Mouse (Mus musculus) retina, postnatal 7 days (tissue): ENCODE measurements around the gene Ccdc124.
A peak's percentile ranks its signal among the peaks of the same experiment; 100 is the strongest.

Experiments
- DNase-seq: peaks from one replicate; pipeline ENCODE4 v3.0.0-alpha.2; 2012; ENCODE audit warnings: low read depth, low spot score

Ccdc124 gene

DNA sequence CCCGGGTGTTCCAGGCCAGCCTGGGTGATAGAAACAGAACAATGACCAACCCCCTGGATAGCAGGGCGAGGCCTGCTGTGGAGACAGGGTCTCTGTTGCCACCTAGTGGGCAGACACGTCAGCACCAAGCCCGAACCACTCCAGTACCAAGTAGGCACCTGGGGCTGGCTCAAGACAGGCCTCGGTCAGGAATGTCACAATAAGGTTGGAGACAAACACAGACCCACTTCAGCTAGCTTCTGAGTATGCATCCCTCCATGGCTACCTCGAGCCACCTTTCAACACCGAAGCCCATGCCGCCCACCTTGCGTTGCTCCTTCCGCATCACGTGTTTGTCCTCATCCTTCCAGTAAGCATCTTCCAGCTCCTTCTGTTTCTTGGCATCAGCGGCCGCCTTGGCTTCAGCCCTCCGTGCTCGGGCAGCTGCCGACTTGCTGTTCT lies 4.1 kb downstream of the Ccdc124 start:
- no peak for DNase-seq

DNA sequence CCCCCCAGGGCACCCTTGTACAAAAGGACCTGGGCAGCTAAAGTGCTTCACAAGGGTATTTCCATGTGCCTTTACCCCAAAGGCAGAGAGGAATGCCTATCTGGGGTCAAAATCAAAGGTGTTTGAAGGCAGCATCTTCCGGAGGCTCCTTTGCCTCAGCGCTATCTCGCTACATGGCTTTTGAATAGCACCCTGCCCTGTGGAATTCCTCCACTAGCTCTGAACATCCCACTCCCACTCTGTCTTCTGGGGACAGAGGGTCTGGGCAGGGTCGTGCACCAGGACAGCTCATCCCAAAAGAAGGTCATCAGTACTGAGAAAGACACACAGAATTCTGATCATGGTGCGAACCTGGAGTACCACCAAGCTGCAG lies 4.5 kb downstream of the Ccdc124 start:
- DNase-seq: no peak

DNA sequence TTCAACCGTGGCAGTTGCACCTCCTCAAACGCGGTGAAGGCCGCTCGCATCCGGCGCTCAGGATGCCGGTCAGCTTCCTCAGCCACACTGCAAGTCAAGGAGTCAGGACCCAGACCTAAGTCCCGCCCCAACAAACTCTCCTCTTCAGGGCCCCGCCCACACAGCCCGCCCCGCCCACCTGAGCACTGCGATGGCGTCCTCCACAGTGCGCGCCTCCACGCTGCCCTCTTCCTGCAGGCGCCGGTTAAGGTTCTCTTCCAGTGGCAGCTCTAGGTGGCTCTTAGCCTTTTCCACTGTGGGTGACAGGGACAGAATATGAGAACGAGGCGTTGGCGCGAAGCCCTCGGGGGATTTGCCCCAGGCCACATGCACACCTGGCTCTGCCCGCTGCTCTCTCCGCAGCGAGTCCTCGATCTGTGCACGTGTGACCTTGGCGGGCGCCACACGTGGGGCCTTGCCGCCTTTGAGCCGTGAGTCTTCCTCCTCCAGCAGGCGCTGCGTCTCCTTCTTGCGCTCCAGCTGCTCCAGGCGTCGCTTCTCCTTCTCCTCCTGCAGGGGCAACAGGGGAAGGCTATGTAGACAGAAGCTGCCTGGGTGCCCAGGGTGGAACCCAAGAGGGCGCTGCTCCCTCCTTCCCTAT lies 5.1 kb downstream of the Ccdc124 start:
- no peak for DNase-seq

DNA sequence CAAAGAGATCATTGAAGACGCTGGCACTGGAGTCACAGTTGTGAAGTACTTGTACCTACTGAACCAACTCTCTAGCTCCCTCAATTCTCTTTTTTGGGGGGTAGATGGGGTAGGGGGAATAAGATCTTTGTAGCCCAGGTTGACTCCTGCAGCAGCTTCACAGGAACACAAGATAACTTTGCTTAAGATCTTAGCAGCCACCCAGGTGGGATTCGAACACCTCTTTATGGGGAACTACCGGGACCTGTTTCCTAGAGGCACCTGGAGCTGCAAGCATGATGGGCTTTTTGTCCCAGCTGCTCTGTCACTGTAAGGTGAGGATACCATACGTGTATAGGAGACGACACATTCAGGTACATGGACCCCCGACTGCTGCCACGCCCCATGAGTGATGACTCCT lies 7.2 kb downstream of the Ccdc124 start:
- no peak for DNase-seq

DNA sequence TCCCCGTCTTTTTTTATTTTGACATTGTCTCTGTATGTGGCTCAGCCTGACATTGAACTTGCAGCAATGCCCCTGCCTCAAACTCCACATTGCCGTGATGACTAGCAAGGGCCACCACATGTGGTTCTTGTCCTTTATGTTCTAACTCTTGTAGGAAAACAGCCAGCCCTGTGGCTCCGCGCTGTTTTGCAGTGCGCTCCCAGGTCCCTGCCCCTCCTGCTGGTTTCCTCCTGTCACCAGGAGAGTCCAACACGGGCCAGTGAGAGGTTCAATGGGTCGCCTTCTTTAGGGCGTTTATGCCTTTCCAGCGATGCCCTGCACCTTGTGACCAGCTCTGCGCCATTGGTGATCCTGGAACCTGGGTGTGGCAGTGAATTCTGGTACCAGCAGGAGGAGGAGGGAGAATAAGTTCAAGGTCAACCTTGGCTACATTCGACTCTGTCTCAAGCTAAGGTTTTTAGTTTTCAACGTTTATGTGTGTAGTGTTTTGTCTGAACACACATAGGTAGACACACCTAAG lies 7.7 kb downstream of the Ccdc124 start:
- no peak for DNase-seq

DNA sequence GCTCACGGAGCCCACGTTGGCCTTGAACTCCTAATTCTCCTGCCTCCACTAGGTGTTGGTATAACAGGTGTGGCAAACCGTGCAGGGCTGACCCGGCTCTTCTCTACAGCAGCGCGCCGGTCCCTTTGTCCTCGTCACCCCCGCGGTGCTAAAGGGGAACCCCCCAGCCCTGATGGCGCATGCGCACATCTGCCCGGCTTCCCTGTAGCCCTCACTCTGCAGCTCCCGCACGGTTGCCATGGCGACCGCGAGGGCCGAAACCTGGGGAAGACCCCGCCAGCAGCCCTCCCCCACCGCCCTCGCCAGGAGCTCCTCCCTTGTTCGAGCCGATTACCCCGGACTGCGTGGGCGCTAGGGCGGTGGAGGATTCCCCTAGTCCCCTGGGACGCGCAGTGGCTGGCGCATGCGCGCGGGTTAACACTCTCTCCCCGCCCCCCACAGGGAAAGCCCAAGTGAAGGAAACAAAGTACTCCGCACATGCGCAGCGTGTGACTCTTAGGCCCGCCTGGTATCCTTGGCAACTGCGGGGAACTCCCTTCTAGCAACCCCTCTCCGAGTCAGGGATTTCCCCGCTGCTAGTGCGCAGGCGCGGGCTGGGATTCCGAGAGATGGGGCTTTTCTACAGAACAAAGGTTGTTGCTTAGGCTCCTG lies 8.3 kb downstream of the Ccdc124 start:
- DNase-seq: peak; percentile 100

DNA sequence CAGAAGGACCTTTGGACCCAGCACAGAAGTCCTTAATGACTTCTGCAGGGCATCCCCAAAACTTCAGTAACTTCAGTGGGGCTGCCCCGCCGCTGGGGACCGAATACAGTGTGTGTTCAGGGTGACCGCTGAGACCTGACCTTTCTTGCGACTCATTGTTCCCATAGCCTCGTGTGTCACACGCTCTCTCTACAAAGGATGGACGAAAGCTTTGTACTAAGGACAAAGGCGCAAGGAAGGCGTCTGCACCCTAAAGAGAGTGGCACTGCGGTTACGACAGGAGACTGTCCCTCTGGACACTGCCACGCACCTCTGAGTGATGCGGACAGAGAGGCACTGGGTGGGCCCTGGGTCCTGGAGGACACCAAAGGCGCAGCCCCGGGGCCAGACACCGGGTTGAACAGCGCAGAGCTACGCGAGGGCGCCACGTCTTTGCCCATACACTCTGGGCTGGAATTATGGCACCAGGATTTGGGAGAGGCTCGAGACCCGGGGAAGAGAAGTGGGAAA lies 9.0 kb downstream of the Ccdc124 start:
- DNase-seq: no peak

DNA sequence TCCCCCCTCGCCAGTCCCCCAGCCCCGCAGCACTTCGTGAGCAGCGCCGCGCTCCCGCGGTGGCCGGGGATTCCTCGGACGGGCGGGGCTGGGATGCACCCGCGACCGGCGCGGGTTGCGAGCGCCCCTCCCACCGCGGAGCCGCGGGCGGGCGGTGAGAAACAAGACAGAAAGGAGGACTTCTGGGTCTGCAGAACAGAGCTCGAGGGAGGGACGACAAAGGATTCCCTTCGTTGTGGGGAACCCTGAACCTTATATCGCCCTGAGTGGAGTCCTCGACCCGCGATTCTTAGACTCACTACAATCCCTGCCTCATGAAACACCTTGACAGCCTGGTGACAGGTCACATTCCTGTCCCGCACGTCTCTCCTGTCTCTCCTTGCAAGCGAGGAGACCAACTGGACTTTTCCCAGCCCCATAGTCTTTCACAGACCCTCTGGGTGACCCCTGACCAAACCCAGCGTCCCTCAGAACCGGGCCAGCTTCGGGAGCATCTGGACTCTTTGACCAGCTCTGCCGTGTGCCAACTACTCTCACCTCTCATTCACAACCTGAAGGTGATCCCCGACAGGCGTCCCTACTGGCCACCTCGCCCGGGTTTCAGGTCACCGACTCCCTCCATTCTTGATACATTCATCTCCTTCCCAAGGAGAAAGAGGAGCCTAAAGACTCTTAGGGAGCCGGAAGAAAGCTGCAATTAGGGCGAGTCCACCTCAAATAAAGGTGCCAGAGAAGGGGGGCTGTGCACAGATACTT lies 9.6 kb downstream of the Ccdc124 start:
- DNase-seq: no peak

DNA sequence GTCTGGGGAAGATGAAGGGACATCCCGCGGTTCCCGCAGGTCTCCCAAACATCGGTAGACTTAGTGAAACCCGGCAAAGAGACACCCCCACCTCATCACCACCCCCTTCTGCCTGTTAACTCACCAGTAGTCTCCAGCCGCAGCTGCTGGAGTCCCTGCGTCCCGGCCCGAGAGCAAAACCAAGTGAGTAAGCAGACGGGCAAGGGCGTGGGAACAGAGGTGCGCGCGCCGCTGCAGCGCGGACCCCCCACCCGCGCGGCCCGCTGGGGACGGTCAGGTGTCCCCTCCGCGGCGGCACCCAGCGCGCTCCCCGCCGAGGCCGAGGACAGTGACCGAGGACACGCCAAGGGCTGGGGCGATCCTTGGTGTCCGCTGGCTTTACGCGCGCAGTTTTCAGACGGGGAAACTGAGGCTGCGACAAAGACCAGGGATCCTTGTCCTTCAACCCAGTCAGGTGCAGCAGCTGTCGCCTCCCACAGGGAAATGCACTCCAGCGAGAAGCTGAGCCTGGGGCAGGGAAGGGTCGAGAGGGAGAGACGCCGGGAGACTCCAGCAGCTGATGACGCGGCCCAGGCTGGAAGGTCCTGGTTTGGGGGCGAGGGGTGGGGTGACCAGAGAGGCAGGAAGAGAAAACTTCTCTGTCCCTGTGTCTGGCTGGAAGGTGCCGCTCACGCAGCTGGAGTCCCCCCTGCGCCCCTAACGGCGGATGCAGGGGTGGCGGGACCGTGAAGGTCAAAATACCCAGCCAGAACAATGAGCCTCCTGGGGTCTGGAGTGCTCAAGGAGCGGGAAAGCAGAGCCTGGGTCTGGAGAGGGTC lies 10.7 kb downstream of the Ccdc124 start, which contains the start of gene Kcnn1:
Kcnn1 (minus strand) TSS at position 435 of the 818 bp plus-strand sequence.
- DNase-seq: no peak

DNA sequence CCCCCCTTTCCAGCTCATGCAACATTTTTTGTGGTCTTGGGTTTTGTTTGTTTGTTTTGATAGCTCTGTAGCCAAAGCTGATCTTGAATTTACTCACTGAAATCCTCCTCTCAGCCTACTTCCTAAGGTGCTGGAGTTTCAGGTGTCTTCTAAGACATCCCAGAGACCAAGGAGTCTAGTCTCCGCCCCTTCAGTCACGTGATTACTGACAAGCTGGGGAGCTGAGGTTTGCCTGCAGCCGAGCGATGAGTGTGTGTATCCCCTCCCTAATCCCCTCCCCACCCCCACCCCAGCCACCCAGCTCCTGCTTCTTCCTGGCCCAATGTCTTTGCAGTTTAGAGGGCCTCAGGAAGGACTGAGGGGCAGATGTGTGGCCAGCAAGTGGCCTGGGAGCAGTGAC lies 16.2 kb downstream of the Ccdc124 start:
- DNase-seq: no peak

DNA sequence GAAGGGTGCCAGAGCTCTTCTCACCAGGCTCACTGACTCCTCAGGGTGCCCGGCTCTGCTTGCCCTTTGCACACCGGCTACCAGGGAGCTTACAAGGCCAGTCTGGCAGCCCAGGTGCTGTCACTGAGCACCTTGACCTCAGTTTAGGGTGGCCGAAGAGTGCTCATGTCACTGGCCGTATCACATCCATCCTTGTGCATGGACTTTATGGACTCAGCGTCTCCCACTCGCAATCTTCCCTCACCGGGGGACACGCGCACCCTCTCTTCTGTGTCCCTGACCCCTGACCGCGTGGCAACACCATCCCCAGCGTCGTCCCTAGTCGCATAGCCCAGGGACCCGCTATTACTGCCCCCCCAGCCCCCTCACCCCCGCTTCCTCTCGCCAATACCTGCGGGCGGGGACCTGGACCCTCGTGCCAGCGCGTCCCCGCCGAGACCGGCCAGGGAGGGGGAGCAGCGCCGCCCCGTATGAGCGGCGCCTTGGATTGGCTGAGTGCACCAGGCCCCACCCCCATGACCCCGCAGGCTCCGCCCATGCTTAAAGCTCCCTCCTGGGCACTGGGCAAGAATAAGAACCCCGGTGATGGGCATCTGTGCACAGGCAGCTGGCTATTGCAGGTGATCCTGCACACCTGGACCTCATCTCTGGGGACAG lies 17.1 kb downstream of the Ccdc124 start:
- DNase-seq: no peak

DNA sequence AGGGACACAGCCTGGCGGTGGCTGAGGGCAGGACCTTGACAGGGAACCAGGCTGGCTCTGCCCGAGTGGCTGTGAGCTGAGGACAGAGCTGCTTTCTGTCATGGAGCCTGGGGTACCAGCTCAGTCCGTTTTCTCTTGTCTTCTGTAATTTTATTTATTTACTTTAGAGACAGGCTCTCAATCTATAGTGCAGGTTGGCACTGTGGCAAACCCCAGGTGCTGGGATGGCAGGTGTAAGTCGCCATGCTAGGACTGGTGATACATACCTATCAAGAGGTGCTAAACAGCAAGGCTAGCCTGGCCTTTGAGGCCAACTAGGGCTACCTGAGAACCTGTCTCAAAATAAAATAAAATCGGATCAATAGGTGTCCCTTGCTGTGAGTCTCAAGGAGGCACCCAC lies 17.7 kb downstream of the Ccdc124 start:
- DNase-seq: no peak

DNA sequence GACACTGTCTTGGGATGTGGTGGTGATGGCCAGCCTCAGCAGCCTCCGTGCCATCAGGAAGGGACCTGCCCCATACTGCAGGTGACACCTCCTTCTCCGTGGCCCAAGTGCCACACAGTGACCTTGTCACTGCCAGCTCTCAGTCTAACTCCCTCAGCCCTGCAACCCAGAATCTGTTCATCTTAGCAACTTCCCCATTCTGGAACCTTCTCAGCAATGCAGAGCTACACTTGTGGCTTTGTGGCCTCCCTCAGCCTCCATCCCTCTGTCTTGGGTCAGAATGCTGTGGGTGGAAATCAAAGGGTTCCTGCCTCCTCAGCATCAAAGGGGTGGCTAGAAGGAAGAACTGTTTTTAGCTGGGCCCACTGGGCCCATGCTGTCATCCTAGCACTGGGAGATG lies 19.9 kb downstream of the Ccdc124 start:
- no peak for DNase-seq

DNA sequence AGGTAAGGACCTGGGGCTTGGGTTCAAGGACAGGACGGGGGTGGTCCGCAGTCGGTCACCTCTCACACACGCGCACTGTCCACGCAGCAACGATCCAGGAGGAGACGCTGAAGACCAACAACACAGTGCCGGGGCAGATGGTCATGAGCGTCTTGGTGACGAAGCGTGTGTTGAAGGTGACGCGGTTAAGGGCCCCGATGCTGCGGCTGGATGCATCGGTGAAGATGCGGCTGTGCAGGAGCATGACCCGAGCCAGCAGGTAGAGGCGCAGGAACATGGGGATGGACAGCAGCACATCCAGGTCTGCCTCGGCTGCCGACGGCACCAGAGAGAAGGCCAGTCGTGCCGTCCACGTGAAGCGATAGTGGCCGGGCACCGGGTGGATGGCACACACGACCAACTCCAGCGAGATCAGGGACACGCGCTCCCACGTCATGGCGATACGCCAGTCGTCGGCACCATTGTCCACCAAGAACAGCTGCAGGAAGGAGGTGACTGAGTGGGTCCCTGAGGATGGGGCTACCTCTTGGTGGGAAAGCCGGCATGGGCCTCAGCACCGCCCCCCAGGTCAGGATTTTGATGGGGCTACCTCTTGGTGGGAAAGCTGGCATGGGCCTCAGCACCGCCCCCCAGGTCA lies 21.0 kb downstream of the Ccdc124 start:
- DNase-seq: no peak

DNA sequence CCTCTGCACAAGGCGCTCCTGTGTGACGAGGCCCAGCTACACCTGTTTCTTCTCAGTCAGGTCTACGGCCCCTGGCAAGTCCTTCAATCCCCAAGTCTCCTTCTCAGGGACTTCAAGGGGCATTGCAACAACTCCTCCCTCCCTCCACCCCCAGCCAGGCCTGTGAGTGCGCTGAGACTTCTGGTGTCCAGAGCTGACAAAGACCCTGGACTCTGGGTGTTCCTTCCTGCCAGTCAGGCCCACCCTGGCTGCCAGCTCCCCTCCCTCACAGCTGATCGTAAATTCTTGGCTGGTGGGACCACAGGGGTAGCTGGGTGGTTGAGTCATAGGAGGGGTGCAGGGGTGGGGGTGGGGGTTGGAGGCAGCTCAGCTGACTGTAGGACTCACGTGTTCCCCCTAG lies 21.9 kb downstream of the Ccdc124 start:
- DNase-seq: no peak

DNA sequence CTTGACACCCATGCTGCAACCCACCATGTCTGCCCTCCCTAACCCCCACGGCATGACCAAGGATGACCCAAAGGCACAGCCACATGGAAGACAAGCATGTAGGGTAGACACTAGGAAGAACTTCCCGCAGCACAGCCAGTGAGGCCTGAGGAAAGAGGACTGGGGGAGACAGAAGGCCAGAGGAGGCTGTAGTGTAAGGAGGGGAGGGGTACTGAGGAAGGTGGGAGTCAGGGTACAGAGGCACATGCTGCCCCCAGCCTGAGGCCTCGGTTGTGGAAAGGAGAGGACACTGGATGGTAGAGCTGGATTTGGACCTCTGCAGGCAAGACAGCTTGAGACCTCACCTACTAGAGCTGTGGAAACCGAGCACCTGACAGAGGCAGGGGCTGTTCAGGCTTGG lies 22.8 kb downstream of the Ccdc124 start:
- DNase-seq: no peak

DNA sequence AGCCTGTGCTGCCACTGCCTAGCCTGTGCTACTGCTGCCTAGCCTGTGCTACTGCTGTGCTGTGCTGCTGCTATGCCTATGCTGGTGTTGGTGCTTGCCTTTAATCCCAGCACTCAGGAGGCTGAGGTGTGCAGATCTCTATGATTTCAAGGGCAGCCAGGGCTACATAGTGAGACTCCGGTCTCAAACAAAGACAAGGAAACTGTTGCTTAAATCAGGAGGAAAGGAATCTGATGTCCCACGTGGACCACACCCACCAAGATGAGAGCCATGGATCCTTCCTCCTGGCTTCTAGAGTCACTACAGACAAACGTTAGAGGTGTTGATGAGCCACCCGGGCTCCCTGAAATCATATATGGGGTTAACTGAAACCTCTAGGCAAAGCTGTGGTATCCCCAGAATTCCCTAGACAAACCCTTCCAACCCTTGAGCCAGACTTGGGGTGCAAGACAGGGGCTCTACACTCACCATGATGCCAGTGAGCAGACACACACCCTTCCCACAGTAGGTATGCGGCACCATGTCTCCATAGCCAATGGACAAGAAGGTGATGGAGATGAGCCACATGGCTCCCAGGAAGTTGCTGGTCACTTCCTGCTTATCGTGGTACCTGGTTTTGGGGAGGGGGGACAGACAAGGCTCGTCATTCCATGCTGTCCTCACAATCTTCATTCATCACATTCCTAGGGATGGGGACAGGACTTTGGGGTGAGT lies 23.4 kb downstream of the Ccdc124 start:
- DNase-seq: no peak

DNA sequence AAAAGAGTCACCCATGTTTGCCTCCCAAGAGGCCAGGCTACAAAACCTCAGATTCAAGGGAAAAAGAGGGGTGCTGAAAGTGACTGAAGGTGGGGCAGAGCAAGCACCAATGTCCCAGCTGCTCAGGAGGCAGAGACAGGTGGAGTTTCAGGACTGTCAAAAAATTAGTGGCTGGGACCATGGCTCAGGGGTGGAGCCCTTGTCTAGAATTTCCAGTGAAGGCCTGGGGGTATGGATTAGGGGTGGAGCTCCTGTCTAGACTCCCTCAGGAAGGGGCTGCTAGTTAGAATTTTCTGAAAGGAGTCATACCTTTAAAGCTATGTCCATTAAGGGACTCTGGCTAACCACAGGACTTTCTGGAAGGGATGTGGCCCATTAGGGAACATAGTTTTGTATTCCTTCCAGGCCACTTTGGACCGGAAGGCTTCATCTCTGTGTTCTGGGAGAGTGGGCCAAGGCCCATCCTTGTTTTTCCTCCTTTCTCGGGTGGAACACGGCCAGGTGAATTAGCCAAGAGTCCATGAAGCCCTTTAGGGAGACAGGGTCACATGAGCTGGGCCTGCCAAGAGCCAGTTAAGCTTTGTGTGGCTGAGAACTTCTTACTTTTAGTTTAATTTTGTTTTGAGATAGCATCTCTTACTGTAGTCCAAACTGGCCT lies 24.3 kb downstream of the Ccdc124 start:
- DNase-seq: no peak

DNA sequence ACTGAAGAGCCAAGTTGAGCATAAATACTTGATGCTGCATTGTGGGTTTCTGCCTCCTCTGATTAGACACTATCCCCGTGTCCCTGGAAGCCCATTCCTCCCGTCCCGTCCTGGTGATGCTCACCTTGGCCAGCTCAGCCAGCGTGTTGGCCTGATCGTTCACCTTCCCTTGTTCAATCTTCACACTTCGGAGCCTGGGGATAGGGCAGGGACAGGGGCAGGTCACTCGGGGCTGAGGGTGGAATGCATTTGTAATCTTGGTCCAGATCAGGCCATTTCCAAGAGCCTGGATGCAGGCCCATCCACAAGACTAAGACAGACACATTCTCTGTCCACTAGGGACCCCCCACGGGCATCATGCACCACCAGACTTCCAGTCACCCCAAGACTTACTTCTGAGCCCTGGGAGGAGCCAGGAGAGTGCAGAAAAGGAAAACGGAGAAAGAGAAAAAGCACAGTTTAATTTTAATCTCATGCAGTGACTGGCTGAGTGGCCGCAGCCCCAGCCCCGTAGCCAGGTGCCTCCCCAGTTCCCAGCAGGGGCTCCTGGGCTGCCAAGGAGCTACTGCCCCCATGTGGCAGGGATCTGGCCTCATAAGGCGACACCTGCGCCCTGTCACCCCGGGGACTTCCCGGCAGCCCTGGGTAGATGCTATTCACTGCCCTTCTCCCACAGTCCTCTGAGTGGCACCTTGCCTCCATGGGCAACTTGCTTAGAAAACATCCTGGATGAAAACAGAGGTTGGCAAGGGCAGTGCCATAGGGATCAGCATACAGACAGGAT lies 27.2 kb downstream of the Ccdc124 start:
- DNase-seq: no peak
